Mouse (Mus musculus): ENCODE results near the gene Gm5538. TPM values are rescaled to one million over a fixed set of nuclear protein-coding genes. Genes with fewer than 3 reads are reported as not detected.

Gene Gm5538
- not detected for polyA plus RNA-seq (2015; fragmentation: Illumina TruSeq; extraction: RNeasy Lipid Tissue Mini Kit (QIAGEN cat#74804); ENCODE audit: low read depth, low replicate concordance)

DNA sequence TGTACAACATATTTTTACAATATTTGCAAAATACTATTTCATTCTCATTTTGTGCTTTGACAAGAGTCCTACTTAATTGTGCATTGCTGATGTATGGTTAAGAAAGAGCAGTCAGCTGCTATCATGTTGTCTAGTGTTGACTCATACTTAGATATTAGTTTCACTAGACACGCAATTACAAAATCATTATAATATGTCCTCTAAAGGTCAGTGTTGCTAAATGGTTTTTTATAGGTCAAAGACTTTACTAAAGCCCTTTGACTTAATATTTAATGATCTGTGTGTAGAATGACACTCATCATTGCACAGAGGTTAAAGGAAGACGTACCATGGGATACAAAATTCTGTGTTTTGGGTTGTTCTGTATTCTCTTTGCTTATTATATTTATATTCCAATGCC, at the start of gene Gm5538:
Gene Gm5538, plus strand, starts transcription at position 301 of the 400 bp plus-strand sequence.

Other genes starting within 250 kb of the Gm5538 start
- gene Gm8298, start 131.3 kb downstream of the Gm5538 start, polyA plus RNA-seq (2015; fragmentation: Illumina TruSeq; extraction: RNeasy Lipid Tissue Mini Kit (QIAGEN cat#74804); ENCODE audit: low read depth, low replicate concordance) = not detected
- gene C130079G13Rik, start 195.4 kb downstream of the Gm5538 start, polyA plus RNA-seq (2015; fragmentation: Illumina TruSeq; extraction: RNeasy Lipid Tissue Mini Kit (QIAGEN cat#74804); ENCODE audit: low read depth, low replicate concordance) = not detected

All from brain, adult 10 weeks (tissue).